Mouse (Mus musculus): ENCODE results near the gene Tbc1d7. TPM values are rescaled to one million over a fixed set of nuclear protein-coding genes. Genes with fewer than 3 reads are reported as not detected.

Tbc1d7 gene
- polyA plus RNA-seq, 1 experiment = 15.9 TPM

DNA sequence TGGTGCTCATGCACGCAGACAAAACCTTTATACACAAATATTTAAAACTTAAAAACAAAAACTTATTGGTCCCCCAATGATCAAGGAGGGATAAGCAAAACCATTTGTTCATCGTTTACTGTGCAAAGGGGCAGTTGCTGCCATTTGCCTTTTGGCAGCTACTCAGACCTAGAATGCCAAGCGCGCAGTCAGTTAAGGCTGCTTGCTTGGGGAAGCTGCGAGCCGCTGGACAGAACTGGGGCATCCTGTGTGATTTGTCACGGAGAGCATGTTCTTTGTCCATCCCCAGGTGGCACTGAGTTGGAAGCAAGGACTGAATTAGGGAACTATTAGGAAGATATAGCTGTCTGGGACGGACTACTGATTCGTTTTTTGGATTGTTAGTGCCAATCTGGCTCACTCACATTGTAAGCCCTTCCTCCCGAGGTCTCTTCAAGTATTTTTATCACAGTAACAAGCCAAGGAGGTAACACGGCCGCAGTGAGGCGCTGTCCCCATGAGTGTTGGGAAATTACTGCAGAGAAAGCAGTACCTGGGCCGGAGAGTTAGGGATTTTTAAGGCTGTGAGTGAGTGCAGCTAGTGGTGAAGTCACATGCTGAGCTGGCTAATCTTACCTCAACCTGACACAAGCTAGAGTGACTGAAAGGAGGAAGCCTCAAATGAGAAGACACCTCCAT lies 874 bp upstream of the Tbc1d7 start:
- Histone ChIP-seq H3K27me3 (ENCODE audit: control insufficient read depth, insufficient read depth, insufficient read length) (no peaks in the 10 kb centered on the region), H3K79me3 (ENCODE audit: low read depth) (no peaks in the 10 kb centered on the region), H3ac (ENCODE audit: control insufficient read depth, insufficient read length, low read depth) (no peak overlapping the region), H3K36me3 (ENCODE audit: control insufficient read depth, insufficient read depth) (no peaks in the 10 kb centered on the region), H3K79me2 (ENCODE audit: control insufficient read depth, insufficient read depth) (no peaks in the 10 kb centered on the region), H3K4me3 (ENCODE audit: insufficient read depth, poor library complexity, severe bottlenecking) (peak overlapping the region; percentile 50)
- TF ChIP-seq MAX (IDR thresholded peaks at IDR 0.05) (no peak), CEBPB (IDR thresholded peaks at IDR 0.05; ENCODE audit: low read depth) (no peak), CTCF (IDR thresholded peaks at IDR 0.05; ENCODE audit: control insufficient read depth, insufficient read depth, insufficient read length) (peak; percentile 14), FOSL1 (IDR thresholded peaks at IDR 0.05; ENCODE audit: insufficient read depth, low read length, poor library complexity, severe bottlenecking) (no peak)

DNA sequence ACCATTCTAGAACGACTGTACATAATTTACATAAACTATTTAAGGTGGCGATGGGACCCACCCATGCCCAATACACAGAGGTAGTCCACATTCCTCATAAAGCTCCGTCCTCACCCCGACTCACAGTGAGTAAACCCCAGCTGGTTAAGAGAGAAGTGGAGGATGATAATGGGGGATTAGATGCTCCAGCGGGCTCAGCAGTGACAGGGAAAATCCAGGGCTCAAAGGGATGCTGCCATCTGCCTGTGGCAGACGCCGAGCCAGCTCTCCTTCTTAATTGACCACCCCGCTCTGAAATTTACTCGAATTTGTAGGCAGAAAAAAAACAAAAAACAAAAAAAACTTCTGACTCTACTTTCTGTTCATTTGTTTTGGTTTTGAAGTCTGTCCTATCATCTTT lies 3.6 kb downstream of the Tbc1d7 start:
- H3K36me3 ChIP-seq (ENCODE audit: control insufficient read depth, insufficient read depth) = no peaks in the 10 kb centered on the region
- H3K79me3 ChIP-seq (ENCODE audit: low read depth) = no peaks in the 10 kb centered on the region
- no peak for TF ChIP-seq USF1 (IDR thresholded peaks at IDR 0.05; ENCODE audit: low read depth)
- TF ChIP-seq MYOG (IDR thresholded peaks at IDR 0.05; ENCODE audit: control insufficient read depth, extremely low read depth, insufficient read length) = no peak
- TF ChIP-seq CEBPB (IDR thresholded peaks at IDR 0.05; ENCODE audit: low read depth) = no peak
- no peak for TF ChIP-seq MAX (IDR thresholded peaks at IDR 0.05)
- TF ChIP-seq CTCF (IDR thresholded peaks at IDR 0.05; ENCODE audit: control insufficient read depth, insufficient read depth, insufficient read length) = no peak
- no peak for TF ChIP-seq FOSL1 (IDR thresholded peaks at IDR 0.05; ENCODE audit: insufficient read depth, low read length, poor library complexity, severe bottlenecking)
- TF ChIP-seq MYOD1 (IDR thresholded peaks at IDR 0.05; ENCODE audit: control insufficient read depth, insufficient read length, low read depth) = no peak
- no peaks in the 10 kb centered on the region for H3K79me2 ChIP-seq (ENCODE audit: control insufficient read depth, insufficient read depth)
- H3K27me3 ChIP-seq (ENCODE audit: control insufficient read depth, insufficient read depth, insufficient read length) = no peaks in the 10 kb centered on the region
- no peak overlapping the region for H3ac ChIP-seq (ENCODE audit: control insufficient read depth, insufficient read length, low read depth)
- H3K4me3 ChIP-seq (ENCODE audit: insufficient read depth, poor library complexity, severe bottlenecking) = no peak overlapping the region

DNA sequence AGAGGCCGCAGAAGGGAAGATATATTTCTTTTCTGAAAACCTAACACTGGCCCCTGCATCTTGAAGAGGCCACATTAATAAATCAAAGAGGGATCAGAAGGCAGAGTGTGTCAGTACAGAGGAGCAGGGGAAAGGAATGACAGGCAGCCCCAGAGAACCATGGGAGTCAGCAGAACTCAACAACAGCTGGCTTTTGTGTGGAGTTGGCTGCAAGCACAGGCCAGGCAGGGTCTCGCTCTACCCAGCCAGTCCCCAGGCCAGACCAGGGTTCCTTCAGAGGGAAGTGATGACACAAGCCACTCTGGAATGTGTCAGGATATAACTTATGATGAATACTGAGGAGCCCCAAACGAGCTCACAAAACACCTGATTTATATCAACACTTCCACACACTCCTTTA lies 11.9 kb downstream of the Tbc1d7 start:
- Histone ChIP-seq H3K27me3 (ENCODE audit: control insufficient read depth, insufficient read depth, insufficient read length) (no peaks in the 10 kb centered on the region), H3K4me3 (ENCODE audit: insufficient read depth, poor library complexity, severe bottlenecking) (no peak overlapping the region), H3K79me3 (ENCODE audit: low read depth) (no peaks in the 10 kb centered on the region), H3K36me3 (ENCODE audit: control insufficient read depth, insufficient read depth) (peaks cover 4% of the 10 kb centered on the region), H3K79me2 (ENCODE audit: control insufficient read depth, insufficient read depth) (no peaks in the 10 kb centered on the region), H3ac (ENCODE audit: control insufficient read depth, insufficient read length, low read depth) (no peak overlapping the region)
- TF ChIP-seq MAX (IDR thresholded peaks at IDR 0.05) (no peak), FOSL1 (IDR thresholded peaks at IDR 0.05; ENCODE audit: insufficient read depth, low read length, poor library complexity, severe bottlenecking) (no peak), CTCF (IDR thresholded peaks at IDR 0.05; ENCODE audit: control insufficient read depth, insufficient read depth, insufficient read length) (no peak), USF1 (IDR thresholded peaks at IDR 0.05; ENCODE audit: low read depth) (no peak)

DNA sequence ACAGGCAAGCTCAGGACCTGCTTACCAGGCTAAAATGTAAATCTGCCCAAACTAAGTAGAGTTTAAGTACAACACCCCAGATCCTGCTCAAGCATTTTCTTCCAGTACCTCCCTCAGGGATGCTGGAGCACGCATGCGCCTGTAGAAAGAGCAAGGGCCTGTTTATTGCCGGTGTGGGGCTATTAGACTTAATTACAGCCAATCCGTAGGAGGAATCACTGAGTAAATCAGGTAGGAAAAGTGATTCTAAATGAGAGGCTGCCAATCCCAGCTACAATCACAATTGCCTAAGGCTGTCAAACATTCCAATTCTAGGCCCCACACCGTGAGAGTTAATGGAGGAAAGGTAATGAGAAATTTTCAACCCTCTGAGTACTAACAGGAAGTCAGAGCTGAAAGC lies 13.0 kb downstream of the Tbc1d7 start:
- no peaks in the 10 kb centered on the region for H3K79me3 ChIP-seq (ENCODE audit: low read depth)
- TF ChIP-seq MYOG (IDR thresholded peaks at IDR 0.05; ENCODE audit: control insufficient read depth, extremely low read depth, insufficient read length) (no peak), MAX (IDR thresholded peaks at IDR 0.05) (no peak), USF1 (IDR thresholded peaks at IDR 0.05; ENCODE audit: low read depth) (no peak), FOSL1 (IDR thresholded peaks at IDR 0.05; ENCODE audit: insufficient read depth, low read length, poor library complexity, severe bottlenecking) (no peak), CTCF (IDR thresholded peaks at IDR 0.05; ENCODE audit: control insufficient read depth, insufficient read depth, insufficient read length) (no peak), MYOD1 (IDR thresholded peaks at IDR 0.05; ENCODE audit: control insufficient read depth, insufficient read length, low read depth) (no peak), CEBPB (IDR thresholded peaks at IDR 0.05; ENCODE audit: low read depth) (no peak)
- no peak overlapping the region for H3ac ChIP-seq (ENCODE audit: control insufficient read depth, insufficient read length, low read depth)
- no peaks in the 10 kb centered on the region for H3K27me3 ChIP-seq (ENCODE audit: control insufficient read depth, insufficient read depth, insufficient read length)
- no peak overlapping the region for H3K4me3 ChIP-seq (ENCODE audit: insufficient read depth, poor library complexity, severe bottlenecking)
- no peaks in the 10 kb centered on the region for H3K79me2 ChIP-seq (ENCODE audit: control insufficient read depth, insufficient read depth)
- peaks cover 4% of the 10 kb centered on the region for H3K36me3 ChIP-seq (ENCODE audit: control insufficient read depth, insufficient read depth)

DNA sequence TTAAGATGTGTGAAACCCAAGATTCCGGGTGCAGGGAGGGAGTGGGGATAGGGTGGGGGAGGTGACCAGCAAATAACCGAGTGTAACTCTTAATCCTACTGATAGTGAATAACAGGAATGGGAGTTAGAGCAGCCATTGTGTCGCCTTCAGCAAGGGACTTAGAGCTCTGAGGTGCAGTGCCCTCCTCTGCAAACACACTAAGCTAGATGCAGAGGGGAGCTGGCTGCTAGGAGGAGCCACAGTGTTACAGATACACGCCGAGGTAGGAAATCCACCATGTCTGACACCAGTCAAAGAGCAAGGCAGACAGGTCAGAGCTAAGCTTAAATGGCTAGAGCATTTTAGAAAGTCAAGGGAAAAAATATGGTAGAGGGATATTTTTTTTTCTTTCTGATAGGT lies 13.9 kb downstream of the Tbc1d7 start:
- H3K36me3 ChIP-seq (ENCODE audit: control insufficient read depth, insufficient read depth) = peaks cover 4% of the 10 kb centered on the region
- no peak for TF ChIP-seq FOSL1 (IDR thresholded peaks at IDR 0.05; ENCODE audit: insufficient read depth, low read length, poor library complexity, severe bottlenecking)
- no peak for TF ChIP-seq MAX (IDR thresholded peaks at IDR 0.05)
- no peak for TF ChIP-seq USF1 (IDR thresholded peaks at IDR 0.05; ENCODE audit: low read depth)
- no peak for TF ChIP-seq MYOG (IDR thresholded peaks at IDR 0.05; ENCODE audit: control insufficient read depth, extremely low read depth, insufficient read length)
- no peak for TF ChIP-seq CTCF (IDR thresholded peaks at IDR 0.05; ENCODE audit: control insufficient read depth, insufficient read depth, insufficient read length)
- TF ChIP-seq CEBPB (IDR thresholded peaks at IDR 0.05; ENCODE audit: low read depth) = no peak
- no peak for TF ChIP-seq MYOD1 (IDR thresholded peaks at IDR 0.05; ENCODE audit: control insufficient read depth, insufficient read length, low read depth)
- H3K79me3 ChIP-seq (ENCODE audit: low read depth) = no peaks in the 10 kb centered on the region
- no peaks in the 10 kb centered on the region for H3K27me3 ChIP-seq (ENCODE audit: control insufficient read depth, insufficient read depth, insufficient read length)
- no peak overlapping the region for H3ac ChIP-seq (ENCODE audit: control insufficient read depth, insufficient read length, low read depth)
- no peak overlapping the region for H3K4me3 ChIP-seq (ENCODE audit: insufficient read depth, poor library complexity, severe bottlenecking)
- no peaks in the 10 kb centered on the region for H3K79me2 ChIP-seq (ENCODE audit: control insufficient read depth, insufficient read depth)

DNA sequence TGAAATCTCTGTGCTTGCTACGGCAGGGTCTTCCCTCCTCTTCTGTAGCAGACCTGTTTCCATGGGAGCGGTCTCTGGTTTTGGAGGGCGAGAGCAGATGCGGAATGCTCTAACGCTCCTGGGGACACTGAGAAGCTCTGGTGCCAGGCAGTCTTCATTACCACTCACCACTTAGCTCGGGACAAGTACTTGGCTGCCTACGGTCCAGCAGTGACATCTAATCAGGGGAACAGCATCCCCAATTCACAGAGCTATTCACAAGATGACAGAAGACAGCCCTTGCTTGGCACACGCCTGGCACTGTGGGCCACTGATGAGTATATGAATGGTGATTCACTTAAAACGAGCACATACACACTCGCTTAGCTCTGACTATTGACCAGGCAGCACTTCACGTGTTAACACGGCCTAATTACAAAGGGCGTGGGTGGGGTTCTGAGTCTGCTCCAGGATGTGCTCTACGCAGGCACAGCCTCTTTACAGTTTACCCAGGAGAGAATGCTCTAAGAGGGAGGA lies 19.2 kb downstream of the Tbc1d7 start:
- TF ChIP-seq CTCF (IDR thresholded peaks at IDR 0.05; ENCODE audit: control insufficient read depth, insufficient read depth, insufficient read length) = no peak
- TF ChIP-seq MYOG (IDR thresholded peaks at IDR 0.05; ENCODE audit: control insufficient read depth, extremely low read depth, insufficient read length) = no peak
- Histone ChIP-seq H3K36me3 (ENCODE audit: control insufficient read depth, insufficient read depth) (no peaks in the 10 kb centered on the region), H3K27me3 (ENCODE audit: control insufficient read depth, insufficient read depth, insufficient read length) (no peaks in the 10 kb centered on the region)

More for the DNA sequence above, 19.2 kb downstream of the Tbc1d7 start:
- Histone ChIP-seq H3K79me2 (ENCODE audit: control insufficient read depth, insufficient read depth) (no peaks in the 10 kb centered on the region), H3K4me3 (ENCODE audit: insufficient read depth, poor library complexity, severe bottlenecking) (no peak overlapping the region), H3ac (ENCODE audit: control insufficient read depth, insufficient read length, low read depth) (no peak overlapping the region), H3K79me3 (ENCODE audit: low read depth) (no peaks in the 10 kb centered on the region)

All from C2C12 (cell line).